Mouse (Mus musculus): ENCODE results near the gene Ugt1a7c.
"Not testable (repeated sequence)": the region's sequence is repeated elsewhere in the genome, so short reads cannot be mapped to it uniquely, and the experiment has no call there.

Gene Ugt1a7c

GRCm38 (mm10) chr1:88220336-88220735 is 125.5 kb downstream of the Ugt1a7c start:
- in situ Hi-C loops (cut with MseI, MboI): no loop called here

GRCm38 (mm10) chr1:88222216-88222615 is 127.4 kb downstream of the Ugt1a7c start:
- in situ Hi-C loops (cut with MseI, MboI): no loop called here

GRCm38 (mm10) chr1:88223011-88223515 is 128.2 kb downstream of the Ugt1a7c start:
- in situ Hi-C loops (cut with MseI, MboI): not testable (repeated sequence)

DNA sequence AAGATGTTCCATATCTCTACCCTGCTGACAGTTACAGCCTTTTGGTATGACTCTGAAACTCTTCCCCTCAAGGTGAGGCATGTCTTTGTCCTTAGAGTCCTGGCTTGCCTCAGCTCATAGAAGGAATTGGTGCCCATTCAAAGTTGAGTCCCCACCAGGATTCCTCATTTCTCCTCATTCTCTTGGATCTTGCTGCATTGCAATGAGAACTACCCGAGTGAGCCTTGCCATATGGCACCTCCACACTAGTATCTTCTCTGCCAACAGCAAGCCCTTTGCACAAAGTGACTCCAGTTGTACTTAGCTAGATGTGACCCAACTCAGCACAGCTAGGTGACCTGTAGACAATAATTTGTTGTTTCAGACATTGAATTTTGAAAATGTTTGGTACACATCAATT is 128.7 kb downstream of the Ugt1a7c start:
- in situ Hi-C loops (cut with MseI, MboI): no loop called here

DNA sequence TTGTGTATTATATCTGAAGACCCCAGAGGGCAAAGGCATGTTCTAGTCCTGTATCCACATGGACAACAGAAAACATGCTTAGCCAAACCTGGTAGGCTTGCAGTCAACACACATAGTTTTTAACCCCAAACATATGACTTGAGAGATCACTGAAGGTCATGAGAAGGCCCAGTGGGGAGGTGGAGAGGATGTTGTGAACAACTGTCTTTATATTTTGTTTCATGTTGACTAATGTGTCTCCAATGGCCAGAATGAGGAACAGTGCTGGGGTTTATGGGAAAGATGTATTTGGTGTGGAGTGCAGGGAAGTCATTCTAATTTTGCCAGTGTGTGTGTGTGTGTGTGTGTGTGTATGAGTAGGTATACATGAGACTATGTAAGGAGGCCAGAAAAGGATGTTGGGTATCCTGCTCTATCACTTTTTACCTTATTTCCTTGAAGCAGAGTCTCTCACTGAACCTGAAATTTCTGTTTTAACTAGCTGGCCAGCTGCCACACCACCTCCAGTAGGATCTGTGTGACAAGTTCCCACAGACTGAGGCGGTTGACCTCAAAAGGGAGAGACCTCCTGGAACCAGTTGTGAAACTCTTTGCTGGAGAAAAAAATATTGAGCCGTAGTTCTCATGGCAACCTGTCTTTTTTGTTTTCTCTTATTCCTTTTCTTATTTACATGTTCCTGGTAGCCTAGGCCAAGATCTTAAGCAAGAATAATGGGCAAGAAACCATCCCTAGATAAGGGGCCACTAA is 129.3 kb downstream of the Ugt1a7c start:
- in situ Hi-C loops (cut with MseI, MboI): no loop called here

DNA sequence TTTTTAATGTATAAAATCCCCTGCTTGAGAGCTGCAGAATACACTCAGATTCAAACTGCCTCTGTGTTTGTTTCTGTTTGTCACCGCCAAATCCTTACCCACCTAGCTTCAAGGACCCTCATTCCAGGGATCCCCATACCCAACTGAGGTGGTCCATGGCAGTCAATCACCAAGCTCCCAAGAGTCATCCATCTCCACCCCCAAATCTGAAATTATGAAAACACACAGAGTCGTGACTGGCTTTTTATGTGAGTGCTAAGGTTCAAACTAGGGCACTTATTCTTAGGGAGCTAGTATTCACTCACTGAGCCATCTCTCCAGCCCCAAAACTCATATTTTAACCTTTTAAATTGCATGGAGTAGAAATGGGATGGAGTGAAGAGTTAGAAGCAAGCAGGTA is 130.4 kb downstream of the Ugt1a7c start:
- in situ Hi-C loops (cut with MseI, MboI): not testable (repeated sequence)

DNA sequence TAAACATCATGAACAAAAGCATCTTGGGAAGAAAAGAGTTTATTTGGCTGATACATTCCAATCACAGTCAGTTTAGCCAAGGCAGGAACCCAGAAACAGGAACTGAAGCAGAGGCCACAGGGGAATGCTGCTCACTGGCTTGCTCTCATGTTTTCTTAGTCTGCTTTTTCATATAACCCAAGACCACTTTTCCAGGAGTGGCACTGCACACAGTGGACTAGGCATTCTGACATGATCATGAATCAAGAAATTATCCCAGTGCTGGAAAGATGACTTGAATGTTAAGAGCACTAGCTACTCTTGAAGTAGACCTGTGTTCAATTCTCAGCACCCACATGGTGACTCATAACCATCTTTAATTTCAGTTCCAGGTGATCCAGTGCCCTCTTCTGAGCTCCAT is 130.9 kb downstream of the Ugt1a7c start:
- in situ Hi-C loops (cut with MseI, MboI): no loop called here

DNA sequence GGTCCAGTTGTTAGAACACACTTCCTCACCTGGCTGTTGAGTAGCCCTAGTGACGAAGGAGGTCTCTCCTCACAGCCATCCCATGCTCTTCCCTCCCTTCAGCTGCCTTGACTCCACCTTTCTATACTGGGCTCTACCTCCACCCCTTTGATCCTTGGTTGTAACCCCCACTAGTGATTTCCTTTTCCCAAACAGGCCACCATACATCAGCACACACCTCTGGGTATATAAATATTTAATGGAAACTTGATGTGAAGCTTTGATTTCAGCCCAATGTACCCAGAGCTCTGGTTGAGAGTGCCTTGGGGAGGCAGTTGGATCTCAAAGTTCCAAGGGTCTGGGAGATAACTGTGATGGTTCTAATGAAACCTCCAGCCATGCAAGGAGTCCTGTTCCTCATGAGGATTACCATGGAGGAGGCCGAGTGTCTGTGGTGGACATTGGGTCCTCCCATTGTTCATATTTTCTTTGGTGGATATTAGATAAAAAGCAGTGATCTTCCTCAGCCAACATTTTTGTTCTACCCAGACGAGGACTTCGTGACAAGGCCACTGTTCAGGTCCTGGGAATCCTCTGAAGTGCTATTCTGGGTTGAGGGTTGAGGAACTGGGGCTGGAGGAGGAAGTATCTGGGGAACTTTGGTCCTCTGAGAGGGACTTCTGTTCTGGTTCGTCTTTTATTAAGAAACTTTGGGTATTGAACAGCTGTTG is 132.0 kb downstream of the Ugt1a7c start, which contains the start of gene Mroh2a:
Gene Mroh2a, plus strand, starts transcription at position 317 of the 710 bp plus-strand sequence.
- in situ Hi-C loops (cut with MseI, MboI): no loop called here

DNA sequence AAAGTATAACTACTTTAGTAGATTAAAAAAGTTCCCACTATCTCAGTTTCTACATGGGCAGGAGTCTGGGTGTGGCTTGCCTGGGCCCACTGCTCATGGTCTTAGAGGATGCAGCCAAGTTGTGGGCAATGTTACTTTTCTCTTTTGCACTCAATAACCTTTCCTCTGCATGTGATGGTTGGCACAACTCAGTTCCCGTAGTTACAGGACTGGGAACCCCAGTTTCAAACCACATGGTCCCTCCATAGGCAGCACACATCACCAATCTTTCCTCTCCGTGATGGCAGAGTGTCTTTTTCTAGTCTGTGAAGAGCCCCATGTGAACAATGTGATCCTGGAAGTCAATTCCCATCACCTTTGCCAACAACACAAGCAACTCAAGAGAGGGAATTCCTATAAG is 132.6 kb downstream of the Ugt1a7c start:
- in situ Hi-C loops (cut with MseI, MboI): no loop called here

DNA sequence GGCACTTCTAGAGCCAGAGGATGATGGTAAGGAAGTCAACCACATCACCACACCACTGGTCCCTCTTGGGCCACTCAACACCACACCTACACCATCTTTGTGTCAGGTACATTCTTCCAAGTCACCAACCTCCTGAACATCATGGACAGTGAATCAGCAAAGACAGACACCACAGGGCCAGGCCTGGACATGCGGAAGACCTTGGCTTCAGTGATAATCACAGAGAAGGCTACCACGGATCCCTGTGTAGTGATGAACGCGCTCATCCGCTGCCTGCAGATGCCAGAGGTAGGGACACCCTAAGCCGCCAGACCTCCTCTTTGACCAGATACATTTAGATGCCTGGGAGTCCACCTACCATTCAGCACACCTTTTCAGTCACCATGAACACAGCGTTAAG is 133.3 kb downstream of the Ugt1a7c start:
- in situ Hi-C loops (cut with MseI, MboI): no loop called here

DNA sequence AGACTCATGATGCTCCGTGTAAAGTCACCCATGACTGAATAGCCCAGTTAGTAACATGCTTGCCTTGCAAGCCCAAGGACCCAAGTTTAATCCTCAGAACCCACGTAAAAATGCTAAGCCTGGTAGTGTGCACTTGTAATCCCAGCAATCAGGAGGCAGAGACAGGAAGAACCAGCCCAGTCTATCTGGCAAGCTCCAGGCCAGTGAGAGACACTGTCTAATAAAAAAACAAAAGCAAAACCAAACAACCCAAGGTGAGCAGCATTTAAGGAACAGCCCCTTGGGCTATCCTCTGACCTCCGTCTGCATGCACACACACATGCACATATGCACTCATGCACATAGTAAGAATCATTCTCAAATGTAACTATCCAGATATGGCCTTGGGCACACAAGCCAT is 134.7 kb downstream of the Ugt1a7c start:
- in situ Hi-C loops (cut with MseI, MboI): no loop called here

- in situ Hi-C loops (cut with MseI, MboI): no loop called here
Measured at GRCm38 (mm10) chr1:88229986-88230385, 135.1 kb downstream of the Ugt1a7c start.

- in situ Hi-C loops (cut with MseI, MboI): no loop called here
Measured at GRCm38 (mm10) chr1:88230421-88230820, 135.6 kb downstream of the Ugt1a7c start.

GRCm38 (mm10) chr1:88230981-88231802 is 136.3 kb downstream of the Ugt1a7c start:
- in situ Hi-C loops (cut with MseI, MboI): no loop called here

DNA sequence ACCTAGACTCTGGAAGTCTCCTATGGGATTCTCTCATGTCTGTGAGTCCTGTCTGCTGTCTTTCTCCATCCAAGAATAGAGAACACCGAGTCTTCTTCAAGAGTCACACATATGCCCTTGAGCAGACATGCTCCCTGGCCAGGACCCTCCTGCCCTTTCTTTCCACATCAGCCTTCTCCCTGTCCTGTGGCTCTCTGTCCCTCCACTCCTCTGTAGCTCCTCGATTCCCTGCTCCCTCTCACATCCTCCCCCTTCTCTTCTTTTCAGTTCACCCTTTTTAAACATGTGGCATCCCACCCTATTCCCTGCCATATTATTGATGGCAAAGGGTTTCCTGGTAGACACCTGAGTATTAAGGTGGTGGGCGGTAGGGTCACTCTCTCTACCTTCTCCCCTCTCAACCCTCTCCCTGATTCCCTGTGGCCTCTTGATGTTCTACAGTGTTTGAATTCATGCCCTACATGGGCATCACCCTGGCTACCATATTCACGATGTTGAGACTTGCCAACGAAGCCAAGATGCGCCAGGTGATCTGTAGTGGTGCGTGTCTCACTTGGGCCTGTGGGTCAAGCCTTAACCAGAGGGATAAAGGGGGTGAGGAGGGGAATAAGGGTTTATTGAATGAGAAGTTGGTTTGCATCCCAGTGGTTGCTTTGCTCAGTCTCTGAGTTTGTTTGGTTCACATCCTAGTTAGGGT is 137.1 kb downstream of the Ugt1a7c start:
- in situ Hi-C loops (cut with MseI, MboI): no loop called here

DNA sequence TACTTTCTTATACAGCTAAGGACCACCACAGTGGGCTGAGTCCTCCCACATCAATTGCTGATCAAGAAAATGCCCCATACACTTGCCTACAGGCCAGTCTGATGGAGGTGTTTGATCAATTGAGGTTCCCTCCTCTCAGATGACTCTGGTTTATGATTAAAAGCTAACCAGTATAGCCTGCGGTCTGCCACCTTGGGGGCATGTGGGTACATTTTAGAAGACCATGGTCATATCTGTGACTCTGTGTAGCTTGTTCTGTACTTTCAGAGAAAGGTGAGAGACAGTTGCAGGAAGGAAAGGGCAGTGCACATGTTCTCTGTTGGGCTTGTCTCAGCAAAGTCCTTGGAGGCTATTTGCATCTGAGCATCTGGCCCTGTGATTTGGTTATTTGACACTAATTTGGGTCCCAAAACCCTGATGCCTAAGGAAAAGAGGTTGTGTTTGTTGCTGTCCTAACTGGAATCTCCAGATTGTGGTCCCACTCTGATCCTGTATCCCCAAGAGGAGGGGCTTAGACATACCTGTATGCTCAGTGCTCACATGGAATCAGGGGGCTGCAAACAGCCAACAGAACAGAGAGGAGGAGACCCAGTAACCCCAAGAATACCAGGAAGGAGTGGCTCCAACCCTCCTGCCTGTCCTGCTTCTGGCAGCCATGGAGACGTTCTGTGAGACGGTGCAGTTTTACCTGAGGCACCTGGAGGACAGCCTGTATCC is 138.0 kb downstream of the Ugt1a7c start:
- in situ Hi-C loops (cut with MseI, MboI): no loop called here

DNA sequence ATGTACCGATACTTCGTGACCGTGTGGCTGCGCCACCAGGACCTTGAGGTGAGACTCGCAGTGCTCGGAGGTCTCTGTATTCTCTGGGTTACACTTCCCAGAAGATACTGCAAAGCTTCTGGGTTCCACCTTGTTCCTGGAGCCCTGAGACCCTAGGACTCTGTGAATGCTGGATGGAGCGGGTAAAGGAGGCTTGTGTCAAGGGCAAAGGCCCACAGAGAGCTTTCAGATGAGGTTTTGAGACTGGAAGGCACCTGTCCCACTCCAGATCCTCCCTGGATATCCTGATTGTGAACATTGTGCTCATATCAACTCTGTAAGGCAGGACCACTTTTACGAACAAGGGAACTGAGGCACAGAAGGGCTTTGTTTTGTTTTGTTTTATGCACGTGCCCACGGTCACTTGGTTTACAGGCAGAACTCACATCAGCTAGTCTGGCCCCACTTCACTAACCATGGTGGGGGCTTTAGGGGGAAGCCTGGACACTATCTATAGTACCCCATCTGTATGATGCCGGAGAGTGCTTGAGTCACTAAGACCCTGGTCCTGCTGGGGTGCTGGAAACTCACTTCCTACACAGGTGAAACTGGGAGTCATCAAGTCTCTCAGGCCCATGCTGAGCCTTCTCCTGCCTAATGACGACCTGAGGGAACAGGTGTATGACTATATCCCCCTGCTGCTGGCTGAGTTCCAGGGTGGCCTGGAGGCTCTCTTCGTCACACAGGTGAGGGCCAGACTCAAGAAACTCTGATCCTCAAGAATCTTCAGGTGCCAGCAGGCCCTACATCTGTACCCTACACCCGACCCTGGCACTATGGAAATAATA is 138.8 kb downstream of the Ugt1a7c start:
- in situ Hi-C loops (cut with MseI, MboI): no loop called here

DNA sequence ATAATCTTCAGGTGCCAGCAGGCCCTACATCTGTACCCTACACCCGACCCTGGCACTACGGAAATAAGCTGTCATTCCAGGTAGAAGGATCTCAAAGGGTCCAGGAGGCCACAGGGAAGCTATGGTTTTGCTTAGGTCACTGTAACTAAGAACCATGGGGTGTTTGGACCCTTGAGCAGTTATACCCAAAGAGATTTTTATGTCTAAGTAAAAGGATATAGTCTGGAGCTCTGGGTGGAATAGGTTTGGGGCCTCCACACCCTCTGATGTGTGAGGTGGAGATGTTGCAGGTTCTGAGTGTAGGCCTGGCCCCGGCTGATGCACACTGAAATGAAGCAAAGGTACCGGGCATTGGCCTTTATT is 139.4 kb downstream of the Ugt1a7c start:
- in situ Hi-C loops (cut with MseI, MboI): no loop called here

DNA sequence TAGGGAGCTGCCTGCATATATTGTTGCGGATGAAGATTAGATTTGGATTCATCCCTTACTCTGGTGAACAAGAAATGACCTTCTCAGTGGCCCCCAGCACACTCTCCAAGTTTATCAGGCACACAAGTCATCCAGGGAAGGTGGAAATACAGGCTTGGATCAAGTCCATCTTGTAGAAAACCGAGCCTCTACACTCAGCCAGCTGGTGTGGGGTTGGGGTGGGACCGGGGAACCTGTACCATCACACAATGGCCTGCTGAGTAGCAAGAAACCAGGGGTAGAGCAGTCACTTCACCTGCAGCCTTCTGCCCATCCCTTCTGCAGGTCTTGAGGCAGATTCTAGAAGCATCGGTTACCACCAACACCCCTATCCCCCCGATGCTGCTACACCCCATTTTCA is 139.8 kb downstream of the Ugt1a7c start:
- in situ Hi-C loops (cut with MseI, MboI): no loop called here
